Mouse (Mus musculus) small intestine, adult 2 months (tissue): ENCODE data around the gene Lancl2. TPM values are rescaled to one million over a fixed set of nuclear protein-coding genes. Genes with fewer than 3 reads are reported as not detected.
A peak's percentile ranks its signal among the peaks of the same experiment; 100 is the strongest.

Experiments used
- H3K27ac ChIP-seq: fragments of 200-500 bp; 2 replicates; pipeline ENCODE4 v1.5.1; 2012; ENCODE audit warnings: low read depth, low read length, control low read depth, inconsistent platforms; ENCODE audit not compliant: insufficient read depth
- H3K27me3 ChIP-seq: fragments of 200-500 bp; 2 replicates; pipeline ENCODE4 v1.6.1; 2012; ENCODE audit warnings: mild to moderate bottlenecking, moderate library complexity, low read length, inconsistent platforms; ENCODE audit not compliant: control insufficient read depth, insufficient read depth
- H3K36me3 ChIP-seq: fragments of 200-500 bp; 2 replicates; pipeline ENCODE4 v1.6.1; 2012; ENCODE audit warnings: mild to moderate bottlenecking, low read length, control low read depth, inconsistent platforms; ENCODE audit not compliant: control insufficient read depth, insufficient read depth
- H3K4me1 ChIP-seq: fragments of 200-500 bp; 2 replicates; pipeline ENCODE4 v1.6.1; 2012; ENCODE audit warnings: low read length, inconsistent platforms, mixed read lengths; ENCODE audit not compliant: control insufficient read depth, insufficient read depth, insufficient read length
- H3K4me3 ChIP-seq: fragments of 200-500 bp; 2 replicates; pipeline ENCODE4 v1.5.1; 2012; ENCODE audit warnings: low read depth, mild to moderate bottlenecking, control low read depth, inconsistent platforms, low read length, moderate library complexity
- CTCF ChIP-seq: fragments of 200-500 bp; IDR thresholded peaks from 2 replicates; pipeline ENCODE4 v1.5.1; 2012; ENCODE audit warnings: low read depth, mild to moderate bottlenecking, control low read depth, inconsistent platforms, low read length, moderate library complexity, mixed read lengths; ENCODE audit not compliant: insufficient replicate concordance, insufficient read length; ENCODE audit errors: extremely low read depth
- POLR2A ChIP-seq: fragments of 200-500 bp; IDR thresholded peaks from 2 replicates; pipeline ENCODE4 v1.6.1; 2012; ENCODE audit warnings: low read depth, mild to moderate bottlenecking, control low read depth, inconsistent platforms, low read length, moderate library complexity
- WGBS: fragments of 180-500 bp; shearing (Covaris S2); methylation state at CpG from one replicate; pipeline ENCODE4 v1.1.7; 2018; 5-methylcytosine and 5-hydroxymethylcytosine counted together
- polyA plus RNA-seq: library from polyadenylated mRNA; depleted of rRNA; stranded (reverse); fragments of >200 nt; gene quantifications from 2 replicates; pipeline ENCODE4 v1.2.3, GENCODE M21; 2012; rRNA removed

Lancl2 gene
- 0.55 and 1.1 TPM in 2 replicates for polyA plus RNA-seq

GRCm38 (mm10) chr6:57702376-57702742 lies at the start of gene Lancl2:
Gene Lancl2, plus strand, starts transcription at chr6:57702540.
- WGBS = 1% methylated on average over 10 of the region's 10 CpGs

GRCm38 (mm10) chr6:57661295-57661694 lies 41.0 kb upstream of the Lancl2 start:
- H3K27me3 ChIP-seq = no peaks in the 10 kb centered on the region
- TF ChIP-seq CTCF (no peak), POLR2A (no peak)
- WGBS = 81% methylated on average over 4 of the region's 4 CpGs
- no peak overlapping the region for H3K27ac ChIP-seq
- H3K4me1 ChIP-seq = no peaks in the 10 kb centered on the region
- peaks cover 2% of the 10 kb centered on the region; the same call in 1 of the 2 replicates for H3K36me3 ChIP-seq
- H3K4me3 ChIP-seq = no peak overlapping the region

More at GRCm38 (mm10) chr6:57702376-57702742, at the start of gene Lancl2:
- Histone ChIP-seq H3K27ac (peak within 1 kb of the TSS; percentile 58), H3K27me3 (no peaks in the 10 kb centered on the region), H3K36me3 (no peaks in the 10 kb centered on the region), H3K4me3 (peak within 1 kb of the TSS; percentile 66), H3K4me1 (peaks cover 2% of the 10 kb centered on the region; the same call in 1 of the 2 replicates)
- TF ChIP-seq CTCF (no peak), POLR2A (no peak)

- no peaks in the 10 kb centered on the region for H3K27me3 ChIP-seq
- no peak overlapping the region for H3K27ac ChIP-seq
- WGBS = 95% methylated on average over 1 of the region's 1 CpGs
- no peak overlapping the region for H3K4me3 ChIP-seq
- H3K36me3 ChIP-seq = peaks cover 12% of the 10 kb centered on the region
- no peaks in the 10 kb centered on the region for H3K4me1 ChIP-seq
- no peak for TF ChIP-seq CTCF
- no peak for TF ChIP-seq POLR2A
Observed at GRCm38 (mm10) chr6:57684156-57684555, 18.2 kb upstream of the Lancl2 start.

GRCm38 (mm10) chr6:57691467-57692261 lies 10.7 kb upstream of the Lancl2 start, which contains the start of gene Pyurf:
Gene Pyurf, minus strand, starts transcription at chr6:57692078.
- H3K27ac ChIP-seq = peak within 1 kb of the TSS; percentile 97
- TF ChIP-seq CTCF (no peak), POLR2A (peak; percentile 58)
- under 1% methylated on average over 52 of the region's 52 CpGs for WGBS
- no peaks in the 10 kb centered on the region for H3K27me3 ChIP-seq
- peaks cover 12% of the 10 kb centered on the region for H3K36me3 ChIP-seq
- no peaks in the 10 kb centered on the region; the same call in 1 of the 2 replicates for H3K4me1 ChIP-seq
- peak within 1 kb of the TSS; percentile 97 for H3K4me3 ChIP-seq

GRCm38 (mm10) chr6:57693116-57693515 lies 9.2 kb upstream of the Lancl2 start:
- WGBS = 66% methylated on average over 3 of the region's 3 CpGs
- H3K27ac ChIP-seq = no peak overlapping the region
- peaks cover 8% of the 10 kb centered on the region for H3K36me3 ChIP-seq
- no peak overlapping the region for H3K4me3 ChIP-seq
- no peaks in the 10 kb centered on the region; the same call in 1 of the 2 replicates for H3K4me1 ChIP-seq
- TF ChIP-seq CTCF (no peak), POLR2A (no peak)
- no peaks in the 10 kb centered on the region for H3K27me3 ChIP-seq

- H3K36me3 ChIP-seq = no peaks in the 10 kb centered on the region
- no peak overlapping the region for H3K4me3 ChIP-seq
- WGBS = 85% methylated on average over 4 of the region's 4 CpGs
- H3K27ac ChIP-seq = no peak overlapping the region
- H3K4me1 ChIP-seq = peaks cover 2% of the 10 kb centered on the region; the same call in 1 of the 2 replicates
- H3K27me3 ChIP-seq = no peaks in the 10 kb centered on the region
- TF ChIP-seq CTCF (no peak), POLR2A (no peak)
Observed at GRCm38 (mm10) chr6:57701686-57702085, 654 bp upstream of the Lancl2 start.

- TF ChIP-seq POLR2A (peak; percentile 77), CTCF (no peak)
- Histone ChIP-seq H3K4me1 (peaks cover 2% of the 10 kb centered on the region; the same call in 1 of the 2 replicates), H3K36me3 (no peaks in the 10 kb centered on the region), H3K27me3 (no peaks in the 10 kb centered on the region), H3K27ac (peak overlapping the region; percentile 58), H3K4me3 (peak overlapping the region; percentile 66)
- under 1% methylated on average over 59 of the region's 59 CpGs for WGBS
Observed at GRCm38 (mm10) chr6:57702743-57703499, 581 bp downstream of the Lancl2 start.
